Mouse (Mus musculus): ENCODE results near the gene Sgca. TPM values are rescaled to one million over a fixed set of nuclear protein-coding genes. Genes with fewer than 3 reads are reported as not detected.

Gene Sgca
- polyA plus RNA-seq, 1 experiment from 2014 or later: 0.13 TPM

DNA sequence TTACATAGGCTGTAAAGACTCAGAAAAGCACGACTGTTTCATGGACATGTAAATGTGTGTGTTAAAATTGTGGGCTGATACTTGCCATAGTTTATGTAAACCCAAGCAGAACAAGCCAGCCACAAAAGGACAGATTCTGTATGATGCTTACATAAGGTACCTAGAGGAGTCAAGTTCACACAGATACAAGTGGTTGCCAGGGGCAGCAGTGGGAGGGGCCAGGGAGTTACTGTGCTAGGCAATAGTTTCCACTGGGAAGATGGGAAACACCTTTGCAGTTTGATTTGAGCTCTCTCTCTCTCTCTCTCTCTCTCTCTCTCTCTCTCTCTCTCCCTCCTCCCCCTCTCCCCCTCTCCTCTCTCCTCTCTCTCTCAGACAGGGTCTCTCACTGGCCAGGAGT lies 9.0 kb upstream of the Sgca start:
- Histone ChIP-seq H3K36me3 (replicated peaks; ENCODE audit: insufficient read depth, low read length) (no peaks in the 10 kb centered on the region), H3K4me1 (ENCODE audit: insufficient read depth) (peaks cover 39% of the 10 kb centered on the region), H3K9ac (replicated peaks) (no peak overlapping the region), H3K27me3 (ENCODE audit: insufficient read depth, low read length) (no peaks in the 10 kb centered on the region), H3K4me3 (ENCODE audit: low read depth, low read length) (no peak overlapping the region), H3K27ac (ENCODE audit: low read depth) (no peak overlapping the region), H3K4me2 (ENCODE audit: low read depth, low read length) (no peak overlapping the region), H3K9me3 (ENCODE audit: low read length) (no peaks in the 10 kb centered on the region)
- no peak for ATAC-seq
- 38% methylated on average over 1 of the region's 1 CpGs for WGBS (ENCODE audit: insufficient replicate concordance)
- TF ChIP-seq CTCF (IDR thresholded peaks at IDR 0.05; ENCODE audit: low read depth) (no peak), EP300 (IDR thresholded peaks at IDR 0.05; ENCODE audit: low read depth) (no peak)
- no peak for DNase-seq

DNA sequence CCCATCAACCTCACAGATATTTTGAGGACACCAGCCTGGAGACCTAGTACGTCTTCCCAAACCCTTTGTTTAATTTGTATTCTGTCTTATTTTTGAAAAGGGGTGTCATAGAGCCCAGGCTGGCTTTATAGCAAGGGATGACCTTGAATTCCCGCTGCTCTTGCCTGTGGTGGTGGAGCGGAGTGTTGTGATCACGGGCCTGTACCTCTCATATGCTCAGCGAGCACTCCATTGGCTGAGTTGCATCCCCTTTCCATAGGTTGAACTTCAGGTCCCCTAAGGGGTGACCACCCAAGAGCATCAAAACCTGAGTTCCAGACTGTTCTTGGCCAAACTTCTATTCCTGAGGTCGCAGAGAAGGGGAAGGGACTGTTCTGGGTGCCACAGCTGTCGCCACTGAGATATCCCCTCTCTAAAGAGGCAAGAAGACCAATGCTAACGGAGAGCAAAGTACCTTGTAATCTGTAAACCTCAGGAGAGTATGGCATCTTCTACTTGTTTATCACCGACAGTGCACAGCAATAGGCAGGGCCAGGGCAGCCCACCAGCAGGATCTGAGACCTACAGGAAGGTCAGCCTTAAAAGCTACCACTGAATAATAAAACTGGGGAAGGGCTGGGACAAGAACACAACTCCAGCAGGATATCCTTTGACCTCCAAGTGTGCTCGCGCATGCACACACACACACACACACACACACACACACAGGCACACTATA lies 3.5 kb upstream of the Sgca start:
- H3K36me3 ChIP-seq (replicated peaks; ENCODE audit: insufficient read depth, low read length): no peaks in the 10 kb centered on the region
- no peak for DNase-seq
- peak overlapping the region; percentile 26; the same call in 1 of the 2 replicates for H3K4me3 ChIP-seq (ENCODE audit: low read depth, low read length)
- ATAC-seq: peak; percentile 47
- no peaks in the 10 kb centered on the region for H3K9me3 ChIP-seq (ENCODE audit: low read length)
- TF ChIP-seq CTCF (IDR thresholded peaks at IDR 0.05; ENCODE audit: low read depth): no peak
- 0 out of 2 replicates have a peak, but pooled peaks have one; percentile 19 for TF ChIP-seq EP300 (IDR thresholded peaks at IDR 0.05; ENCODE audit: low read depth)
- peaks cover 13% of the 10 kb centered on the region for H3K4me1 ChIP-seq (ENCODE audit: insufficient read depth)
- H3K4me2 ChIP-seq (ENCODE audit: low read depth, low read length): peak overlapping the region; percentile 65
- no peak overlapping the region for H3K9ac ChIP-seq (replicated peaks)
- no peak overlapping the region for H3K27ac ChIP-seq (ENCODE audit: low read depth)
- no peaks in the 10 kb centered on the region for H3K27me3 ChIP-seq (ENCODE audit: insufficient read depth, low read length)
- WGBS (ENCODE audit: insufficient replicate concordance): 65% methylated on average over 11 of the region's 11 CpGs

DNA sequence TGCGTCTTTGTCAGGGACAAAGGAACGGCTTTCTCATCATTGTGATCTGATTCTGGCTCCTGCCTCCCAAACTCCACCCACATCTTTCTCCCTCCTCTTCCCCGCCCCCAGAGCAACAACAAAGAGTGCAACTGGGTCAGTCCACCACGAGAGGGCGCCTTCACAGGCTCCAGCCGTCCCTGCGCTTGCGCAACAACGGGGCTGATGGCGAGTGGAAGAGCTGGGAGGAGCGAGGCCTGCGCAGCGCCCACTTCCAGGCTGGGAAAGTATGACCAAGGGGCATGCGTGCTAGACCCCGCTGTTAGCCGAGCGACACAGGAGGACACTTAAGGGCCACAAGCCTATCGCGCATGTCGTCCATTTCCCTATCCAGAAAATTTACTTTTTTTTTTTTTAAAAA lies 2.8 kb upstream of the Sgca start:
- Histone ChIP-seq H3K4me3 (ENCODE audit: low read depth, low read length) (peak overlapping the region; percentile 26), H3K27ac (ENCODE audit: low read depth) (no peak overlapping the region), H3K9ac (replicated peaks) (no peak overlapping the region), H3K4me2 (ENCODE audit: low read depth, low read length) (peak overlapping the region; percentile 65), H3K36me3 (replicated peaks; ENCODE audit: insufficient read depth, low read length) (no peaks in the 10 kb centered on the region), H3K4me1 (ENCODE audit: insufficient read depth) (peaks cover 8% of the 10 kb centered on the region), H3K9me3 (ENCODE audit: low read length) (no peaks in the 10 kb centered on the region), H3K27me3 (ENCODE audit: insufficient read depth, low read length) (no peaks in the 10 kb centered on the region)
- DNase-seq (peak; percentile 97), ATAC-seq (peak; percentile 92)
- TF ChIP-seq CTCF (IDR thresholded peaks at IDR 0.05; ENCODE audit: low read depth) (peak; percentile 100), EP300 (IDR thresholded peaks at IDR 0.05; ENCODE audit: low read depth) (0 out of 2 replicates have a peak, but pooled peaks have one; percentile 32)
- WGBS (ENCODE audit: insufficient replicate concordance): under 1% methylated on average over 20 of the region's 20 CpGs

DNA sequence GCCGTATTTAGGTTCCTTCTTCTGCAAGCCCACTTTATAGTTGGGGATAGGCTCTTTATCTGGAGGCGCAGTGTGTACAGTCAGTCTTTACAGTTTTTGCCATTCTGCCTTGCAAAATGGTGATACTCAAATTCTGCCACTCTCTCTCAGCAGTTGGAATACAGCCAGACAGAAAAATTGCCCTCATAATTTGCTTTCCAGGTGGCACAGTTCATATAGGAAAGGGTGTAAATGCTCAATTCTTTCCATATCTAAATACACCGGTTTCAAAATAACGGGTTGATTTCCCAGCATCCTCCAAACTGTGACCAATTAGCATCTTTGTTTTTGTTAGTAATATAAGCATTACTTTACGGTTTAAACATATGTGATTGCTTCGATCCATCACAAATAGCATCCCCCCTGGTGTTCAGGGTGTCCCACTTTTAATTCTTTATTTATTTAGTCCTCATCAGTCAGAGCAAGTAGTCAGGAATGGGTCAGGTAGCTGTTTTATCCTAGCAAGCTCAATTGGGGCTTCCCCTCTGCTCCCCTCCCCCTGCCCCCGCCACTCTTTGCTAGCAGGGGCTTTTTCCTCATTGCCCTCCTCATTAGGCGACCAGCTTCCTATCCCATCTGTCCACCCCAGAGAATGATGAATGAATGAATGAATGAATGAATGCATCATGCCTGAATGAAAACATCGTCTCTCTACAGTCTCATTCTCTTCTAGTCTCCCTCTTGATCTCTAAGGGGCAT lies 2.2 kb upstream of the Sgca start:
- no peak overlapping the region for H3K27ac ChIP-seq (ENCODE audit: low read depth)
- H3K36me3 ChIP-seq (replicated peaks; ENCODE audit: insufficient read depth, low read length): no peaks in the 10 kb centered on the region
- H3K4me2 ChIP-seq (ENCODE audit: low read depth, low read length): peak overlapping the region; percentile 65
- TF ChIP-seq EP300 (IDR thresholded peaks at IDR 0.05; ENCODE audit: low read depth): 0 out of 2 replicates have a peak, but pooled peaks have one; percentile 43
- no peak for TF ChIP-seq CTCF (IDR thresholded peaks at IDR 0.05; ENCODE audit: low read depth)
- H3K4me3 ChIP-seq (ENCODE audit: low read depth, low read length): no peak overlapping the region
- WGBS (ENCODE audit: insufficient replicate concordance): 46% methylated on average over 9 of the region's 9 CpGs
- no peaks in the 10 kb centered on the region for H3K27me3 ChIP-seq (ENCODE audit: insufficient read depth, low read length)
- ATAC-seq (no peak), DNase-seq (no peak)
- no peak overlapping the region for H3K9ac ChIP-seq (replicated peaks)
- H3K9me3 ChIP-seq (ENCODE audit: low read length): no peaks in the 10 kb centered on the region
- peaks cover 8% of the 10 kb centered on the region for H3K4me1 ChIP-seq (ENCODE audit: insufficient read depth)

DNA sequence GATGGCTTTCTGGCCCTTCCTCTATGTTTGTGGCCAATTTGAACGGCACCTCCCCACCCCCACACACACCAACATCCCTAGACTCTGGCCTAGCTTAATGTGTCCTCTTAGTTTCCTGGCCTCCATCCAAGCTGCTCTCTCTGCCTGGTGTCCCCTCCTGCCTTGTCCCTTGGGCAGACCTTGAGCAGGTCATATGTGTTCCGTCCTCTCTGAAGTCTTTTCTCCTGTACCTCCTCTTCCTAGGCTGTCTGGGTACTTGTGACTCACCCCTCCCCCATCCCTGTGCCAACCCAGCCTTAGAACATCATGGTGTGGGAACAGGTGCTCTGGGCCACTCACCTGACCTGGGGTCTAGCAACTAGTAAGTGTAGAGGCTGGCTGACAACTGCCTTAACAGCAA lies 1.2 kb downstream of the Sgca start:
- WGBS (ENCODE audit: insufficient replicate concordance): 72% methylated on average over 2 of the region's 2 CpGs
- ATAC-seq (no peak), DNase-seq (no peak)
- Histone ChIP-seq H3K4me3 (ENCODE audit: low read depth, low read length) (no peak overlapping the region), H3K4me2 (ENCODE audit: low read depth, low read length) (no peak overlapping the region), H3K9ac (replicated peaks) (no peak overlapping the region), H3K9me3 (ENCODE audit: low read length) (no peaks in the 10 kb centered on the region), H3K27me3 (ENCODE audit: insufficient read depth, low read length) (0 out of 2 replicates have a peak, but pooled peaks cover 3% of the 10 kb centered on the region), H3K27ac (ENCODE audit: low read depth) (no peak overlapping the region), H3K36me3 (replicated peaks; ENCODE audit: insufficient read depth, low read length) (no peaks in the 10 kb centered on the region), H3K4me1 (ENCODE audit: insufficient read depth) (peaks cover 8% of the 10 kb centered on the region)
- TF ChIP-seq EP300 (IDR thresholded peaks at IDR 0.05; ENCODE audit: low read depth) (no peak), CTCF (IDR thresholded peaks at IDR 0.05; ENCODE audit: low read depth) (no peak)

DNA sequence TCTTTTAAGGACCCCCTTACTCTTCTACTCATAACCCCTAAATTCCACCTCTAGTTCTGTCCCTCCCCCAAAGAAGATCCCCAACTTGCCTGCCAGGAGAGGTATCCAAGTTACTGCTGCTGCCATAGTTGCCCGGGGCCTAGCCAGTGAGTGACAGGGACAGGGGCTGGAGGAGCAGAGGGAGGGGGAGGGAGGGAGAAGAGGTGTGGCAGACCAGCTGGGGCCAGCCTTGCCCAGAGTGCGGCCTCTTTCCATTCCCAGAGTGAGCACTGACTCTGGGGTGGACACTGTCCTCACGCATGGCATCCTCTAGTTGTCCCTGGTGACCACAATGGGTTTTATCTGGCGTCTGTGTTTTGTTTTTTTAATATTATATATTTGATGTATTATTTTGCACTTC lies 2.8 kb downstream of the Sgca start:
- H3K36me3 ChIP-seq (replicated peaks; ENCODE audit: insufficient read depth, low read length): no peaks in the 10 kb centered on the region
- no peak for TF ChIP-seq CTCF (IDR thresholded peaks at IDR 0.05; ENCODE audit: low read depth)
- no peak for TF ChIP-seq EP300 (IDR thresholded peaks at IDR 0.05; ENCODE audit: low read depth)
- H3K4me1 ChIP-seq (ENCODE audit: insufficient read depth): no peaks in the 10 kb centered on the region
- H3K27me3 ChIP-seq (ENCODE audit: insufficient read depth, low read length): 0 out of 2 replicates have a peak, but pooled peaks cover 7% of the 10 kb centered on the region
- H3K4me2 ChIP-seq (ENCODE audit: low read depth, low read length): no peak overlapping the region
- WGBS (ENCODE audit: insufficient replicate concordance): 51% methylated on average over 4 of the region's 4 CpGs
- DNase-seq (no peak), ATAC-seq (no peak)
- H3K27ac ChIP-seq (ENCODE audit: low read depth): no peak overlapping the region
- H3K4me3 ChIP-seq (ENCODE audit: low read depth, low read length): no peak overlapping the region
- no peaks in the 10 kb centered on the region for H3K9me3 ChIP-seq (ENCODE audit: low read length)
- no peak overlapping the region for H3K9ac ChIP-seq (replicated peaks)
